Mouse (Mus musculus) CH12.LX (cell line): ENCODE measurements around the gene Slamf6. TPM values are rescaled to one million over a fixed set of nuclear protein-coding genes. Genes with fewer than 3 reads are reported as not detected.
A peak's percentile ranks its signal among the peaks of the same experiment; 100 is the strongest.

ENCODE experiments used
- DNase-seq: peaks from one replicate; pipeline ENCODE4 v3.0.0-alpha.2; 2013; ENCODE audit errors: extremely low read depth
- H3K27ac ChIP-seq: 2 replicates; pipeline ENCODE4 v1.5.1; 2012; ENCODE audit warnings: low read depth, mild to moderate bottlenecking, control low read depth, moderate library complexity; ENCODE audit not compliant: insufficient read depth
- H3K27me3 ChIP-seq: replicated peaks from 2 replicates; pipeline ENCODE3; 2012; ENCODE audit warnings: inconsistent platforms
- H3K36me3 ChIP-seq, 2 experiments: replicated peaks in 1 of 2; 2 replicates each; pipeline versions ENCODE3 to v1.6.1; 2012; ENCODE audit warnings: inconsistent platforms in 1 of 2, low read length in 1 of 2, mild to moderate bottlenecking in 1 of 2, mixed read lengths in 1 of 2, moderate library complexity in 1 of 2; ENCODE audit not compliant: control insufficient read depth in 1 of 2, insufficient read depth in 1 of 2
- H3K4me1 ChIP-seq, 2 experiments: 2 replicates each; pipeline ENCODE4 v1.6.1; 2012; ENCODE audit warnings: inconsistent platforms in 1 of 2, moderate library complexity in 1 of 2; ENCODE audit not compliant: insufficient read depth in 2 of 2, control insufficient read depth in 1 of 2
- H3K4me2 ChIP-seq: 2 replicates; pipeline ENCODE4 v1.6.1; 2012; ENCODE audit warnings: low read depth, mild to moderate bottlenecking, control low read depth; ENCODE audit not compliant: poor library complexity, insufficient read depth, severe bottlenecking
- H3K4me3 ChIP-seq, 3 experiments: fragments of 150-350 bp in 1 of 3; sonication (generic) in 1 of 3; replicated peaks in 1 of 3; 2 replicates each; pipeline versions ENCODE3 to v1.5.1; 2011 to 2012; ENCODE audit warnings: low read depth in 2 of 3, low read length in 2 of 3, mild to moderate bottlenecking in 2 of 3, moderate library complexity in 2 of 3, control low read depth in 1 of 3, improper control_type of control experiment in 1 of 3, inconsistent platforms in 1 of 3, mixed read lengths in 1 of 3; ENCODE audit not compliant: poor library complexity in 1 of 3
- H3K79me2 ChIP-seq: replicated peaks from 2 replicates; pipeline ENCODE4 v1.6.1; 2012; ENCODE audit warnings: mild to moderate bottlenecking, moderate library complexity; ENCODE audit not compliant: control insufficient read depth, poor library complexity, insufficient read depth, severe bottlenecking; ENCODE audit errors: extremely low read depth
- H3K9ac ChIP-seq: 2 replicates; pipeline ENCODE4 v1.6.1; 2012; ENCODE audit warnings: low read depth, mild to moderate bottlenecking, control low read depth, moderate library complexity; ENCODE audit not compliant: insufficient read depth
- H3K9me3 ChIP-seq: replicated peaks from 2 replicates; pipeline ENCODE3; 2012; ENCODE audit warnings: low read length, inconsistent platforms, mixed read lengths
- BHLHE40 ChIP-seq: IDR thresholded peaks from 2 replicates; pipeline ENCODE4 v1.6.1; 2011; ENCODE audit warnings: mild to moderate bottlenecking, low read depth, low read length, improper control_type of control experiment
- CHD1 ChIP-seq: IDR thresholded peaks from 2 replicates; pipeline ENCODE4 v1.6.1; 2012; ENCODE audit warnings: low read depth, low read length, improper control_type of control experiment, inconsistent platforms
- CHD2 ChIP-seq: IDR thresholded peaks from 2 replicates; pipeline ENCODE4 v1.6.1; 2011; ENCODE audit warnings: low read length, improper control_type of control experiment
- CTCF ChIP-seq, 2 experiments: IDR thresholded peaks in 1 of 2; conservative IDR thresholded peaks in 1 of 2; 2 replicates each; pipeline ENCODE4 v1.5.1; 2011 to 2012; ENCODE audit warnings: low read depth in 2 of 2, low read length in 2 of 2, improper control_type of control experiment in 1 of 2, inconsistent platforms in 1 of 2, mild to moderate bottlenecking in 1 of 2, moderate library complexity in 1 of 2
- E2F4 ChIP-seq: IDR thresholded peaks from 2 replicates; pipeline ENCODE4 v1.6.1; 2011; ENCODE audit warnings: low read depth, low read length, improper control_type of control experiment; ENCODE audit not compliant: insufficient replicate concordance
- ELF1 ChIP-seq: IDR thresholded peaks from 2 replicates; pipeline ENCODE4 v1.6.1; 2014; ENCODE audit warnings: low read depth, mild to moderate bottlenecking, inconsistent platforms, low read length, improper control_type of control experiment
- EP300 ChIP-seq: IDR thresholded peaks from 2 replicates; pipeline ENCODE4 v1.6.1; 2011; ENCODE audit warnings: low read length, improper control_type of control experiment
- ETS1 ChIP-seq: conservative IDR thresholded peaks from 2 replicates; pipeline ENCODE4 v1.6.1; 2012; ENCODE audit warnings: low read depth, mild to moderate bottlenecking, inconsistent platforms, low read length, improper control_type of control experiment, moderate library complexity
- GABPA ChIP-seq: IDR thresholded peaks from 2 replicates; pipeline ENCODE4 v1.6.1; 2012; ENCODE audit warnings: low read depth, low read length, improper control_type of control experiment, inconsistent platforms; ENCODE audit not compliant: insufficient replicate concordance
- HCFC1 ChIP-seq: IDR thresholded peaks from 2 replicates; pipeline ENCODE4 v1.6.1; 2012; ENCODE audit warnings: low read depth, mild to moderate bottlenecking, inconsistent platforms, low read length, improper control_type of control experiment
- IRF4 ChIP-seq: IDR thresholded peaks from 2 replicates; pipeline ENCODE4 v1.6.1; 2014; ENCODE audit warnings: low read depth, mild to moderate bottlenecking, inconsistent platforms, low read length, improper control_type of control experiment
- JUN ChIP-seq: IDR thresholded peaks from 2 replicates; pipeline ENCODE4 v1.6.1; 2011; ENCODE audit warnings: low read depth, mild to moderate bottlenecking, low read length, improper control_type of control experiment, moderate library complexity; ENCODE audit not compliant: insufficient read depth
- JUND ChIP-seq: conservative IDR thresholded peaks from 2 replicates; pipeline ENCODE4 v1.6.1; 2011; ENCODE audit warnings: low read depth, low read length, improper control_type of control experiment
- KAT2A ChIP-seq: IDR thresholded peaks from 2 replicates; pipeline ENCODE4 v1.6.1; 2012; ENCODE audit warnings: low read length, improper control_type of control experiment, inconsistent platforms; ENCODE audit not compliant: insufficient replicate concordance
- MAFK ChIP-seq: IDR thresholded peaks from 2 replicates; pipeline ENCODE4 v1.6.1; 2011; ENCODE audit warnings: low read length, improper control_type of control experiment; ENCODE audit not compliant: insufficient replicate concordance
- MAX ChIP-seq: IDR thresholded peaks from 2 replicates; pipeline ENCODE4 v1.6.1; 2011; ENCODE audit warnings: low read length, improper control_type of control experiment
- MAZ ChIP-seq: IDR thresholded peaks from 2 replicates; pipeline ENCODE4 v1.6.1; 2012; ENCODE audit warnings: low read depth, mild to moderate bottlenecking, inconsistent platforms, low read length, improper control_type of control experiment, moderate library complexity
- MEF2A ChIP-seq: IDR thresholded peaks from 2 replicates; pipeline ENCODE4 v1.6.1; 2014; ENCODE audit warnings: low read depth, mild to moderate bottlenecking, inconsistent platforms, low read length, improper control_type of control experiment, borderline replicate concordance
- MXI1 ChIP-seq: IDR thresholded peaks from 2 replicates; pipeline ENCODE4 v1.6.1; 2011; ENCODE audit warnings: mild to moderate bottlenecking, low read depth, low read length, improper control_type of control experiment
- MYC ChIP-seq: IDR thresholded peaks from 2 replicates; pipeline ENCODE4 v1.6.1; 2011; ENCODE audit warnings: low read depth, mild to moderate bottlenecking, improper control_type of control experiment, low read length
- NELFE ChIP-seq: IDR thresholded peaks from 2 replicates; pipeline ENCODE4 v1.6.1; 2011; ENCODE audit warnings: low read depth, low read length, improper control_type of control experiment
- NRF1 ChIP-seq: IDR thresholded peaks from 2 replicates; pipeline ENCODE4 v1.6.1; 2014; ENCODE audit warnings: low read depth, mild to moderate bottlenecking, inconsistent platforms, low read length, improper control_type of control experiment, moderate library complexity
- PAX5 ChIP-seq: IDR thresholded peaks from 2 replicates; pipeline ENCODE4 v1.6.1; 2012; ENCODE audit warnings: low read length, inconsistent platforms, mixed read lengths
- POLR2A ChIP-seq: IDR thresholded peaks from 2 replicates; pipeline ENCODE4 v1.6.1; 2011; ENCODE audit warnings: low read depth, mild to moderate bottlenecking, improper control_type of control experiment, low read length
- POLR2AphosphoS2 ChIP-seq: IDR thresholded peaks from 2 replicates; pipeline ENCODE4 v1.6.1; 2011; ENCODE audit warnings: low read depth, low read length, improper control_type of control experiment
- RAD21 ChIP-seq: IDR thresholded peaks from 2 replicates; pipeline ENCODE4 v1.6.1; 2011; ENCODE audit warnings: low read depth, mild to moderate bottlenecking, low read length, improper control_type of control experiment, moderate library complexity
- RCOR1 ChIP-seq: conservative IDR thresholded peaks from 2 replicates; pipeline ENCODE4 v1.6.1; 2012; ENCODE audit warnings: low read depth, mild to moderate bottlenecking, inconsistent platforms, low read length, improper control_type of control experiment
- SIN3A ChIP-seq: IDR thresholded peaks from 2 replicates; pipeline ENCODE4 v1.6.1; 2012; ENCODE audit warnings: low read length, improper control_type of control experiment, inconsistent platforms
- SMC3 ChIP-seq: IDR thresholded peaks from 2 replicates; pipeline ENCODE4 v1.6.1; 2011; ENCODE audit warnings: low read depth, low read length, improper control_type of control experiment
- TBP ChIP-seq: conservative IDR thresholded peaks from 2 replicates; pipeline ENCODE4 v1.6.1; 2011; ENCODE audit warnings: low read depth, low read length, improper control_type of control experiment
- TCF12 ChIP-seq: IDR thresholded peaks from 2 replicates; pipeline ENCODE4 v1.6.1; 2014; ENCODE audit warnings: low read depth, mild to moderate bottlenecking, inconsistent platforms, low read length, improper control_type of control experiment
- UBTF ChIP-seq: IDR thresholded peaks from 2 replicates; pipeline ENCODE4 v1.6.1; 2012; ENCODE audit warnings: low read depth, mild to moderate bottlenecking, inconsistent platforms, low read length, improper control_type of control experiment, moderate library complexity
- USF1 ChIP-seq: IDR thresholded peaks from 2 replicates; pipeline ENCODE4 v1.6.1; 2014; ENCODE audit warnings: low read depth, mild to moderate bottlenecking, inconsistent platforms, low read length, improper control_type of control experiment
- USF2 ChIP-seq: conservative IDR thresholded peaks from 2 replicates; pipeline ENCODE4 v1.6.1; 2011; ENCODE audit warnings: low read depth, low read length, improper control_type of control experiment
- ZC3H11A ChIP-seq: IDR thresholded peaks from 2 replicates; pipeline ENCODE4 v1.6.1; 2012; ENCODE audit warnings: low read depth, mild to moderate bottlenecking, inconsistent platforms, low read length, improper control_type of control experiment
- ZKSCAN1 ChIP-seq: IDR thresholded peaks from 2 replicates; pipeline ENCODE4 v1.6.1; 2012; ENCODE audit warnings: low read depth, inconsistent platforms, low read length, improper control_type of control experiment, borderline replicate concordance
- ZMIZ1 ChIP-seq: IDR thresholded peaks from 2 replicates; pipeline ENCODE4 v1.6.1; 2012; ENCODE audit warnings: low read depth, mild to moderate bottlenecking, inconsistent platforms, low read length, improper control_type of control experiment
- ZNF384 ChIP-seq: IDR thresholded peaks from 2 replicates; pipeline ENCODE4 v1.6.1; 2012; ENCODE audit warnings: low read depth, low read length, improper control_type of control experiment, inconsistent platforms
- dilution Hi-C: fragments of 300-500 bp; cut with MboI; formaldehyde crosslinking; loops from 2 replicates; pipeline ENCODE4 v1.14.3; 2020; ENCODE audit warnings: low sequenced_read_pairs; ENCODE audit not compliant: extremely low pct_unique_long_range_greater_than_20kb, extremely low pct_ligation_motif_present
- in situ Hi-C: fragments of 300-500 bp; cut with MboI; formaldehyde crosslinking; loops from 3 replicates; pipeline ENCODE4 v1.14.3; 2019; ENCODE audit warnings: low sequenced_read_pairs, low pct_ligation_motif_present, low pct_unique_long_range_greater_than_20kb, mixed read lengths
- polyA plus RNA-seq: library from polyadenylated mRNA; unstranded; fragments of >175 nt; gene quantifications from 2 replicates; pipeline ENCODE4 v1.2.1, GENCODE M21; 2012; ENCODE audit warnings: low read depth; ENCODE audit not compliant: insufficient read length
- total RNA-seq, 2 experiments: library from RNA; depleted of rRNA; stranded (reverse); fragments of 300-350 nt in 1 of 2; fragments of >200 nt in 1 of 2; gene quantifications; 2 replicates each; pipeline ENCODE4 v1.2.3; 2012 to 2014

Slamf6 gene
- total and polyA plus RNA-seq, 3 experiments, result 50.9 to 180 (median 127) TPM

- dilution Hi-C loops, result no loop called here
These were observed 2.7 kb downstream of the Slamf6 start for GRCm38 (mm10) chr1:171919901-171920510.

GRCm38 (mm10) chr1:171920989-171921621 is 3.8 kb downstream of the Slamf6 start:
- Histone ChIP-seq H3K27me3 (no peaks in the 10 kb centered on the region), H3K4me1 (peaks cover 6 to 30% of the 10 kb centered on the region in 2 experiments; a peak in 3 of 4 replicates), H3K4me2 (peak overlapping the region; percentile 91), H3K79me2 (peaks cover 41% of the 10 kb centered on the region), H3K4me3 (peak overlapping the region in 2 of 3 experiments; percentile 33 to 37), H3K9me3 (peaks cover 20% of the 10 kb centered on the region), H3K9ac (peak overlapping the region; percentile 63), H3K27ac (peak overlapping the region; percentile 92), H3K36me3 (peaks cover 17 to 30% of the 10 kb centered on the region in 2 experiments)
- DNase-seq, result peak; percentile 89
- in situ Hi-C loops, result no loop called here
- dilution Hi-C loops, result no loop called here
- TF ChIP-seq RCOR1 (peak; percentile 93), ZMIZ1 (no peak), JUN (peak; percentile 84), POLR2AphosphoS2 (no peak), MAZ (peak; percentile 83), USF2 (no peak; the same call in 1 of the 2 replicates), ZKSCAN1 (no peak), JUND (peak; percentile 90), MAFK (peak; percentile 98), USF1 (no peak), GABPA (no peak), TCF12 (peak; percentile 97), CHD2 (peak; percentile 79), MAX (peak; percentile 58), CHD1 (no peak; the same call in none of the 2 replicates)

More at GRCm38 (mm10) chr1:171919901-171920510, 2.7 kb downstream of the Slamf6 start:
- peak; percentile 30 for DNase-seq
- H3K9ac ChIP-seq, result peak overlapping the region; percentile 59
- in situ Hi-C loops, result loop anchor here (5.0 kb wide), 1 partner anchor 78 kb away; no protein-coding TSS in a partner anchor
- peak overlapping the region; percentile 93 for H3K4me2 ChIP-seq
- peaks cover 38% of the 10 kb centered on the region for H3K79me2 ChIP-seq
- peak overlapping the region; percentile 91 for H3K27ac ChIP-seq
- TF ChIP-seq NRF1, result no peak
- no peak for TF ChIP-seq PAX5
- TF ChIP-seq ZMIZ1, result no peak
- TF ChIP-seq EP300, result peak; percentile 42; the same call in 1 of the 2 replicates
- TF ChIP-seq MAX, result peak; percentile 83
- no peak for TF ChIP-seq USF2
- TF ChIP-seq TBP, result no peak
- no peak for TF ChIP-seq RCOR1
- no peak for TF ChIP-seq CHD1
- no peak for TF ChIP-seq CTCF (conservative IDR thresholded peaks at IDR 0.05 in 1 of 2, IDR thresholded peaks at IDR 0.05 in 1 of 2; ENCODE audit: low read depth in 2 of 2, low read length in 2 of 2)
- TF ChIP-seq POLR2A, result no peak; the same call in 1 of the 2 replicates
- no peak for TF ChIP-seq MAFK
- no peak for TF ChIP-seq POLR2AphosphoS2
- TF ChIP-seq UBTF, result no peak
- TF ChIP-seq ETS1, result no peak
- TF ChIP-seq CHD2, result 0 out of 2 replicates have a peak, but pooled peaks have one; percentile 36
- no peak for TF ChIP-seq ZKSCAN1
- no peak for TF ChIP-seq JUN
- TF ChIP-seq MAZ, result no peak
- TF ChIP-seq ELF1, result no peak
- no peak for TF ChIP-seq HCFC1
- no peak for TF ChIP-seq GABPA
- TF ChIP-seq NELFE, result no peak; the same call in 1 of the 2 replicates
- TF ChIP-seq ZNF384, result no peak
- TF ChIP-seq E2F4, result no peak
- no peak for TF ChIP-seq MYC
- TF ChIP-seq SIN3A, result no peak
- no peak for TF ChIP-seq USF1
- TF ChIP-seq BHLHE40, result no peak
- TF ChIP-seq RAD21, result no peak
- TF ChIP-seq IRF4, result peak; percentile 11; the same call in 1 of the 2 replicates
- no peak for TF ChIP-seq ZC3H11A
- no peak for TF ChIP-seq MEF2A
- TF ChIP-seq MXI1, result peak; percentile 75
- TF ChIP-seq SMC3, result no peak
- no peak for TF ChIP-seq JUND
- TF ChIP-seq TCF12, result no peak
- TF ChIP-seq KAT2A, result 0 out of 2 replicates have a peak, but pooled peaks have one; percentile 28
- no peaks in the 10 kb centered on the region for H3K27me3 ChIP-seq
- peaks cover 17 to 28% of the 10 kb centered on the region in 2 experiments for H3K36me3 ChIP-seq
- H3K4me3 ChIP-seq, result peak overlapping the region; percentile 43 to 74 (median 64)
- H3K9me3 ChIP-seq, result peaks cover 20% of the 10 kb centered on the region
- peaks cover 6 to 31% of the 10 kb centered on the region in 2 experiments; a peak in 3 of 4 replicates for H3K4me1 ChIP-seq
